Mouse (Mus musculus) neutrophil, adult 5-6 weeks (primary cell): ENCODE results near the gene Tpp2. TPM values are rescaled to one million over a fixed set of nuclear protein-coding genes. Genes with fewer than 3 reads are reported as not detected.
"Not testable (repeated sequence)": the region's sequence is repeated elsewhere in the genome, so short reads cannot be mapped to it uniquely, and the experiment has no call there.

Experiments used
- ATAC-seq: fragments of 151-379, 151-347 bp; 2 replicates; pipeline ENCODE4 v1.8.0; 2017; ENCODE audit warnings: mild to moderate bottlenecking, moderate TSS enrichment; ENCODE audit not compliant: insufficient number of reproducible peaks, poor library complexity, low FRiP score, severe bottlenecking; ENCODE audit errors: extremely low read depth
- total RNA-seq: library from RNA; stranded (forward); fragments of 200-1000 nt; gene quantifications from 2 replicates; pipeline ENCODE4 v1.2.3, GENCODE M21; 2017

The Tpp2 gene
- total RNA-seq, 1 experiment from 2014 or later = 100 TPM

DNA sequence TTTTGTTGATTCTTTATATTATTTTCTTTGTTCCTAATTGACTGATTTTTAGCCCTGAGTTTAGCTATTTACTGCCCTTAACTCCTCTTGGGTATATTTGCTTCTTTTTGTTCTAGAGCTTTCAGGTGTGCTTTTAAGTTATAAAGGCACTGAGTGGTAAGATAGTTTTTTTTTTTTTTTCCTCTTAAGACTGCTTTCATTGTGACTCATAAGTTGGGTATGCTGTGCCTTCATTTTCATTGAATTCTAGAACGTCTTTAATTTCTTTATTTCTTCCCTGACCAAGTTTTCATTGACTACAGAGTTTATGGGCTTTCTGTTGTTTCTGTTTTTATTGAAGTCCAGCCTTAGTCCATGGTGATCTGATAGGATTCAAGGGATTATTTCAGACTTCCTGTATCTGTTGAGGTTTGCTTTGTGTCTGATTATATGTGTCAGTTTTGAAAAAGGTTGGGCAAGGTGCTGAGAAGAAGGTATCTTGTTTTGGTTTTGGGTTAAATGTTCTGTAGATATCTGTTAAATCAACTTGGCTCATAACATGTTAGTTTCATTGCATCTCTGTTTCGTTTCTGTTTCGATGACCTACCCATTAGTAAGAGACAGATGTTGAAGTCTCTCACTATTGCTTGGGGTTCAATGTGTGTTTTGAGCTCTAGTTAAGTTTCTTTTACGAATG lies 63.6 kb downstream of the Tpp2 start:
- ATAC-seq = no peak

DNA sequence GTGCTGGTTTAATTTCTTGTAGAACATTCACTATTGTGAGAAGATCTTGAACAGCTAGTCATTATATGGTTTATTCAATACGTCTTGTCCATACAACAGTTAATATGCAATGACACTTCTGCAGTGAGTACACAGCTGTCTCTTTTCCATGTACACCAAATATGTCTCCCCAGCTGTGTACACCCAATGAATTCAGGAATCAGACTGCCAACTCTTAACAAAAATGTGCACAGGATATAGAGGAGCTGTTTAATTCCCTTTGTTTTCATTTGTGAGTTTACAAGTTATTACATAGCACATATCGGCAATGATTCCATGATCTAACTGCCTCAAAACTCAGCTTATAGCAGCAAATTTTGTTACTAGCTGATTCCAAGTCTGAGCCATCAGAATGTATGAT lies 71.1 kb downstream of the Tpp2 start:
- ATAC-seq = no peak

DNA sequence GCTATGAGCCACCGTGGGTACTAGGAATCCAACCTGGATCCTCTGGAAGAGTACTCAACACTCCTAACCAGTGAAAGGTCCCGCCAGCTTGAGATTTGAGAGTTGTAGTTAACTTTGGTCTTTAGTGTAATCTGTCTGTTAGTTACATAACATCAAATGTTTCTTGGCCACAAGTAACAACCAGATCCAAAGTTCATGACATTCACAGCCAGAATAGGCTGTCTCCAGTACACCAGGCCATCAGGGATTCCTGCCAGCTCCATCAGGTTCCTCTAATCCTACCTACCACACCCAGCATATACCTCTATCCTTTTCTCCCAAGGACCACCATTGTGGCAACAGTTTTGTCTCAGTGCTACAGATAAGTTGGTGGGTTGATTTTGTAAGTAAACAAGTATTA lies 82.1 kb downstream of the Tpp2 start:
- no peak for ATAC-seq

DNA sequence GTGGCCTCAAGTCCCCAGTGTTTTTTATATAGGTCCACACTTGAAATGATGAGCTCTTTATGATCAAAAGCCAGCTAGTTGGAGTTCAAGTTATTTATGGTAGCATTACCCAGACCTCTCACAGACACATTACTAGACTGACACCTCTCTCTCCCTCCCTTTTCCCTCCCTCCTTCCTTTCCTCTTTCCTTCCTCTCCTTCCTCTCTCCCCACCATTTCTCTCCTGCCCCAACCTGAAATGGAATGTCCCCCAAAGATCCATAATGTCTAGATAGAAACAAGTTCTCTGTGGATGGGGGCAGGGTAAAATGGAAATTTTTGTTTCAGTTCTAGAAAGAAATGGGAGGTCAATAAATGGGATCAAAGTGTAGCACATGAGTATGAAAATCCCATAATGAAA lies 86.5 kb downstream of the Tpp2 start, which contains the start of gene Mettl21c:
TSS of gene Mettl21c (minus strand) at position 101 of the 400 bp plus-strand sequence.
- no peak for ATAC-seq

DNA sequence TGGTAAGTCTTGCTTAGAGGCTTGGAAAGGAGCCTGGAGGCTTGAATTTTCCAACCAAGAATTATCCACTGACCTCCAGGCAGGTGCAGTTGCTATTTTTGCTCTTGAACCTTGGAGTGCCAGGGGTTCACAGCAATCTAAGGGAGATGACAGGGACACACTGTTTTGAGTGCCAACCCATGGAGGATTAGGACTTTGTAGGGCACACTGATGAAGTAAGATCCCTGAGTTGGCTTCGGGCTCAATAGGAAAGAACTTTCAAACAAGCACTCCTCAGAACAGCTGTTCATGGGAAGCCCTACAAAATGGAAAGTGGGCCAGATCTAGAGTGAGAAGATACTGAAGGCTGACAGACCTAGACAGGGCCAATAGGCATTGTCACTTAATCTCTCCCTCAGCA lies 89.2 kb downstream of the Tpp2 start:
- no peak for ATAC-seq

DNA sequence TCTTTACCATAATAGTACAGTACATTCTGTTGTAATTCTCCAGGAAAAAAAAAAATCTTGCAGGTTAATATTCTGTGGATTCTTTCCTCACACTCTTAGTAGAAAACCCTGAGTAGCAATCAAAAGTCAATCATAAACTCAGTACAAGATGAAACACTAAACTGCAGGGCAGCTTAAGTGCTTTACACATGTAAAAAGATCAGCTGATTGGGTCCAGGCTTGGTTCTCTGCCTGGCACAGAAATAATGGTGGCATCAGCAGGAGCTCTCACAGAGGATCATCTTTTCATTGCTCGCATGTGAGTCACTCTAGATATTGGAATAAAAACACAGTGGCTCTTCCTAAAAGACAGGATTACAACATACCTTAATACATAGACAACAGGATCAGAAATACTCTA lies 94.2 kb downstream of the Tpp2 start:
- no peak for ATAC-seq

DNA sequence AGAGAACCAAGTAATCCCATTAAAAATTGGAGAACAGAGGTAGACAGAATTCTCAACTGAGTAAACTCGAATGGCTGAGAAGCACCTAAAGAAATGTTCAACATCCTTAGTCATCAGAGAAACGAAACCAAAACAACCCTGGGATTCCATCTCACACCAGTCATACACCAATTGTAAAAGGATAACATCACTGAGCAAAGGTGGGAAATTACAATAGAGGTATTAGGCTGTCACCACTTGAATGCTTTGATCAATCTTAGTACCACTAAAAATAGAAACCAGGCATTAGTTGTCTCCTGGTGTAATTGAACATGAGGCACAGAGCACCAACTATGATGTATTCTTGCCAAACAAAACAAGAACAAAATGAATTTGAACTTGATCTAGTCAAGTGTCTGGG lies 98.8 kb downstream of the Tpp2 start:
- ATAC-seq = no peak

DNA sequence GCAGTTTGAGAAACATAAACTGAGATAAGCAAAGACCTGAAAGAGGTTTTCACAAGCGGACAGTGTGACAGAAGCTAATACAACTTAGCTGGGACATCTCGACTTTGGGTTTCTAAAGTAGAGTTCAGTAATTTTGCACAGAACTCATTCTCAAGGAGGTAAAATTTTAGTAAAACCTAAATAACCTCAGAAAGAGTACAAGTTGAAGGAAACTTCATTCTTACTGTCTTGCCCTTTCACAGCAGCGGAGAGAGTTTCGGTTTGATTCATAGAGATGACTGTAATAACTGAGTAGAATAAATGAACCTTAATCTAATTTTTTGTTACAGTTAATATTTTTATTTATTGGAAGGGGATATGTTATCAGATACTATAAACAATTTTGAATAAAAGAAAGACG lies 99.5 kb downstream of the Tpp2 start:
- no peak for ATAC-seq

DNA sequence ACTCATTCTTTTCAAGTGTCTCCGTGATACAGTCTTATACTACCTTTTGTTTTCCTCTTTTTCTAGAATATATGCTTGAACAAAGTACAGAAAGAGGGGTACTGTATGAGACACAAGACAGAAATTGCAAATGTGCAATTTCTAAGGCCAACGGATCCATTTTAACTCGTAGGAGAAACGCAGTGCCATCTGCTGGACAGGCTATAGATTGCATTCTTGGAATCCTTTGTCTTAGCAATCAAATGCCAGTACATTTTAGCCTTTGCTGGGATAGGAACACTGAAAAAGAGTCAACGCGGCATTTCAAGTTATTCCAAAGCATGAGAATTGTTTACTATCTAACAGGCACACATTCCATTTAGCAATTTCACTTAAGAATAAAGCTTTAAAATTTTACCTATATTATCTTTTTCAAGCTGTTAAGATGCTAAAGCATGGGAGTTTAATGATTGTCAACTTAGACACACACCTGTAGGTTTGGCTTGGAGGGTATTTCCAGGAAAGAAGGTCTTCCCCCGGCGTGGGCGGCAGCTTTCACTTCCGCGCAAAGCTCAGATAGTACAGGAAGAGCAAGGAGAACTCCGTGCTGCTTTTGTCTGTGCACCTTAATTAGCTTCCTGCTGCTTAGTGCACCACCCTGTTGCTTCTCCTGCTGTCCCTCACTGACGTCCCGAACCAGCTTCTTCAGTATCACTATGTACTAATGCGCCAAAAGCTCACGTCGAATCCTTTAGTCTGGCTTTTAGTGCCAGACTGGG lies 108.5 kb downstream of the Tpp2 start:
- ATAC-seq = peak; percentile 81

DNA sequence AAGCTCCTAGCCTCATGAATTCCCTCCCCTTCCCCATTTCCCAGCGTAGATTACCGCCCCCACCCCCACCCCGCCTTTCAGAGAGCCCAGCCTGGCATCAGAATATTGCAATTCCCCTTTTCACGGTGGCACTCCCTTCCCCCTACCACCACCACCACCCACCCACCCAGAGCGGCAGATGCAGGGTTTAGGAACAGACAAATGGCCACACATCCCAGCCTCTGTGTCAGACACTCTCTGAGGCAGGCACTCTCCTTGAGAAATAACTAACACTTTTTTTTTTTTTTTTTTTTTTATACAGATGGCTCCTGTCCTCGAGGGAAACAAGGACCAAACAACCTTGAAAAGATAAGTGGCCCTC lies 109.1 kb downstream of the Tpp2 start:
- ATAC-seq = no peak

DNA sequence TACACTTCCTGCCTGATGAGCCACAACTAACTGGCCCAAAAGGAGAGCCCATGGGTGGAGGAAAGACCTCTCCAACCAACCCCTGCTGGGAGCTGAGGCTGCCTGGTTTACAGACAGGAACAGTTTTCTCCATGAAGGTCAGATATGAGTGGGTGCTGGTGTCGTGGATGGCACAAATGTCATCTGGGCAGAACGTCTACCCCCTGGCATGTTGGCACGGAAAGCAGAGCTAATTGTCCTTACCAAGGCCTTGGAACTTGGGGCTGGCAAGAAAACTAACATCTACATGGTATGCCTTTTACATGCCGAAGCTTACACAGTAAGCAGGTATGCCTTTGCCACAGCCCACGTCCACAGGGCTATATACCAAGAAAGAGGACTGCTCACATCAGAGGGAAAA lies 112.2 kb downstream of the Tpp2 start:
- not testable (repeated sequence) for ATAC-seq

DNA sequence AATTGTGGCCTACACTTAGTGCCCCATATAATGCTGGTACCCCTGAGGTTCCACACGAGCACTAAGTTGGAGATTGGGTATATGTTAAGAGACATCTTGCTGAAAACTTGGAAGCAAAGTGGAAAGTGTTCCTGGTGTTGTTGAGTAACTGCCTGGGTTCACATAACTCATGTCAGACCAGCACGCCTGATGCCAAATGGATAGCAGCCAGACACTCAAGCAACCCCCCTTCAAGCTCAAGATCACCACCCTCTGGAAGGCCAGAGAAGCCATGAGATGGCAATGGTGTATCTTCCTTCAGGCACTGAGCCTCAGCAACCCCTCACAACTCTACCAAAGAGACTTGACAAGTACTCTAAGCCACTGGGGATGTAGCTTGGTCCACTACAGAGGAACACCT lies 113.1 kb downstream of the Tpp2 start:
- no peak for ATAC-seq

Other genes starting within 250 kb of the Tpp2 start
- not detected in 2 replicates for gene 1500015O10Rik, start 203.0 kb upstream of the Tpp2 start, total RNA-seq
- gene Uxs1, start 105.8 kb upstream of the Tpp2 start, total RNA-seq = 12.5 and 16.1 TPM in 2 replicates
- gene Mettl21c, start 86.4 kb downstream of the Tpp2 start, total RNA-seq = 0.25 and 0.58 TPM in 2 replicates
- gene Gm8251, start 128.3 kb downstream of the Tpp2 start, total RNA-seq = 0.81 and 0.86 TPM in 2 replicates
- gene Tex30, start 168.8 kb downstream of the Tpp2 start, total RNA-seq = 18.2 and 19.0 TPM in 2 replicates
- 1.2 and 2.3 TPM in 2 replicates for gene Kdelc1, start 185.2 kb downstream of the Tpp2 start, total RNA-seq
- gene Bivm, start 185.3 kb downstream of the Tpp2 start, total RNA-seq = 1.6 and 2.1 TPM in 2 replicates
- 21.5 and 23.5 TPM in 2 replicates for gene Ercc5, start 214.1 kb downstream of the Tpp2 start, total RNA-seq